Mouse (Mus musculus) adrenal gland, adult 8-10 months (tissue): ENCODE data around the gene Fam243. TPM values are rescaled to one million over a fixed set of nuclear protein-coding genes. Genes with fewer than 3 reads are reported as not detected.
A peak's percentile ranks its signal among the peaks of the same experiment; 100 is the strongest.

Experiments used
- DNase-seq: peaks from one replicate; pipeline ENCODE4 v3.0.0; 2022
- total RNA-seq, 4 experiments: library from RNA; stranded (reverse); gene quantifications; 2 replicates each; pipeline ENCODE4 v1.2.4; 2022

The Fam243 gene
- under 1 TPM in 1 of 4 experiments, not detected in 3; 0.13 TPM for total RNA-seq

DNA sequence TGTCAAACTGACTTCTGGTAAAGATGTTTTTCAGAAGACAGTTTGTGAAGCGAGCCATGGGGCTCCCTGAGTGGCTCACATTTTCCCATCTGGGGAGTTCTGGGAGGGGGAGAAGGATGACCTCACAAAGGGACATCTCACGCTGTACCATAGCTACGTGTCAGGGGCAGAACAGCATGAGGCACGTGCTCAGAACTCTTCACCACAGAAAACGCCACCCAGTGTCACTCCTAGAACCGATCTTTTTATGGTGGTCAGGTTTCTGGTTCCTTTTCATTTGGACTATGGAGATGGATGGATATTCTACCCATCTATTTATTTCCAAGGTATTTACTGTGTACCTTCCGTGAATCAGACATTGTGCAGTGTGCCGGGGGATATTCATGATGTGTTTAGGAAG, at the start of gene Fam243:
Gene Fam243 (minus strand): TSS at position 101 of the 400 bp plus-strand sequence.
- no peak for DNase-seq

DNA sequence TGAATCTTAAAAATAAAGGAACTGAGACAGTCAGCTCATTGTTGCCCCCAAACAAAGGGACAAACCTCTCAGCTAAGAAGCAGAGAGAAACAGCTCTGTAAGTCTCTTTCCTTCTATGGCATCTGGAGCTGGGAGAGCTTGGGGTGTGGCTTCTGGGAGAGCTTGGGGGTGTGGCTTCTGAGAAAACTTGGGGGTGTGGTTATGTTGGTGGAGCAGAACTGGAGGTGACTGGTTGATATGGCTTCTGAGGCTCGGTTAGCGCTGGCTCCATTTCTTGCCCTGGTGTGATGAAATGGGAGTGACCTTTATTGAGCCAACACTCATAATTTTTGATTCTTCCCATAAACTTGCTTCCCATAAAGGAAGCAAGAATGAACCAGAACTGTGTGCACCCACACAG, 48.0 kb upstream of the Fam243 start:
- no peak for DNase-seq

DNA sequence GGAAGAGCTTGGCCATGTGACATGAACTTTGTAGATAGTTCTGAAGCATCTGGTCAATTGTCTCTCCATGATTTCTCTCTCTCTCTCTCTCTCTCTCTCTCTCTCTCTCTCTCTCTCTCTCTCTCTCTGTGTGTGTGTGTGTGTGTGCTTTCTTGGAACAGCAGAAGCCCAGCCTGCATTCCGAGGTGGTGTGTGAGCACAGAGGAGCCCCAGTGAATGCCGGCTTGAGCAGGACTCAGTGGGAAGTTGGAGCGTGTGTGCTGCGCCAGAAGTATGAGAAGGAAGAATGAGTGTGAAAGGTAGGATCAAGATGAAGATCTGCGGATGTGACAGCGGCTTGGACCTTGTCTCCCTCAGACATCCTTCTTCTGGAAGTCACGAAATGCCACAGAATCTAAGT, 44.2 kb upstream of the Fam243 start:
- no peak for DNase-seq

DNA sequence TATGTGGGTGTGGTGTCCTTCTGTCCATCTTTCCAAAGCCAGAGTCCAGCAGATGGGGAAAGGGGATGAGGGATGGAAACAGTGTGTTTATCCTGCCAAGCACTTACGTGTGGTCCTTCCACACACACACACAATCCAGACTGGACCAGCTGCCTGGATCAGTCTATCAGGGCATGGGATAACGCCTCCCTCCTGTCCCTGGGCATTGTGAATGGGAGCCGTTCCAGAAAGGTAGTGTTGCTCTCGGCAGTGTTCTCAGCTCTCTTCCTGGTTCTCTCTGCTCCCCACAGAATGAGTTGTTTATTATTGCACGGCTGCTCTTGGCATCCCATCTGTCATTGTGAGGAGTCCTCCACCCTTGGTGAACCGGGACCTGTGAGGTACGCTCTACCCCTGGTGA, 39.5 kb upstream of the Fam243 start:
- DNase-seq, result no peak

DNA sequence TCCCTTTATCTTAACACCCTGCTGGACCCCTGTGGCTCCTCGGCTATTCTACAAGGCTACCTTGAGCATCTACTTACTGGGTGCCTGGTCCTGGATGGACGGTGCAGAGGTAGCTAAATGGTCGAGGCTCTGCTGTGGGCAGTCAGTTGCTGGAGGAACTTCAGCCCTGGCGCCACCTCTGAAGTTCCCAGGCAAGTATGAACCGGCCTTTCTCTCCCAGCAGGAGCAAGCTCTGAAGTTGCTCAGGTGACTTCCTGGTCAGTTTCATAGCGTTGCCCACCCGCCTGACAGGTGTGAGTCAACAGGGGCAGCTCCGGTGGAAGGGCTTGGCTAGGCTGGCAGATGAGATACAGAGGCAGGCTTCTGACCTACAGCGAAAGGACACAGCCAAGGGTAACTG, 38.0 kb upstream of the Fam243 start, which contains the start of gene Kcne1:
Gene Kcne1 (minus strand): TSS at position 240 of the 400 bp plus-strand sequence.
- no peak for DNase-seq

DNA sequence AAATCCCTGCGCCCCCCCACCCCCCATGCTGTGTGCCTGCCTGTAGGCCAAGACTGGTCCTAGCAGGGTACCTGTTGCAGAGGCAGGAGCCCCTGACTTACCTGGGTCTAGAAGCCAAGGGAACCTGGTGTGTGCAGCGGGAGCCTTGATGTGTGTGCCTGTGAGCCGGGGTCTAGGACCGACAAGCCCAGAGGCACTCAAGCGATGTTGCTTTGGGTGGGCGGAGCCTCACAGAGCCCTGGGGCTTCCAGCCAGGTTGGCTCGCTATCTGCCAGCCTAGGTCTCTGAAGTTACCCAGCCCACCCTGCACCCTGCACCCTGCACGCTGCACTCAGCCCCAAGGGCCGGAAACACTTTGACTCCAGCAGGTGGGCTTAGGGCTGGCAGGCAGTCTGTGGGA, 37.5 kb upstream of the Fam243 start:
- no peak for DNase-seq

DNA sequence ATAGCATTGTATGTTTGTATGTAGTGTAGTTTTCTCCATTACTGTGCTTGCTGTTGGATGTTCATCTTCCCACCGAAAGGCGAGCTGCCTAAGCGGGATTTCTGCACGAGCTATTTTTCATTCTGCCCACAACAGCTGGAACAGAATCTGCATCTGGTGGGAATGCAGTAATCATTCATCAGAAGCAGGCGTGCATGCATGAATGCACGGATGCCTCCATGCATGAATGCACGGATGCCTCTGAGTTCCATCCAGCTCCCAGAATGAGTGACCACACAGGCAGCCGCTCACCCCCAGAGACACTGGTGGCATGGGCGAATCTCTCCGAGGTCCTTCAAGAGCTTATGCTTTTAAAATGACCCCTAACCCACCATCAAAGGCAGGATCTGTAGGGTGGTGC, 36.3 kb upstream of the Fam243 start:
- no peak for DNase-seq

DNA sequence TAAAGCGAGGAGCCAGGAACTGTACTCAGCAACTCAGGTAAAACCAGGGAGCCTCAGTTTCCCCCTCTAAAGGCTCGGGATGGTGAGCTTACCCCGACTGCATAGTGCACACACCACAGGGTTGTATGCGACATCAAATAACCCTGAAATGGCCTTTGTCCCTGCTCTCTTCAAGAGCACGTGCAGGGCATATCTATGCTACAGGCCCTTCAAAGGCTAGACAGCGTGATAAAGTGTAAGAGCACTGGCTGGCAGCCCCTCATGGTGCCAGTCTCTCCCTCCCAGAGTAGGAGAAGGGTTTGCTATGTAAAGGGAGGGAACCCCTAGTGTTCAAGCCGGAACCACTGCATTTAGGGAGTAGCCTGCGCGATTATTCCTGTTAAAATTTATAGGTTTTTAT, 35.8 kb upstream of the Fam243 start:
- no peak for DNase-seq

DNA sequence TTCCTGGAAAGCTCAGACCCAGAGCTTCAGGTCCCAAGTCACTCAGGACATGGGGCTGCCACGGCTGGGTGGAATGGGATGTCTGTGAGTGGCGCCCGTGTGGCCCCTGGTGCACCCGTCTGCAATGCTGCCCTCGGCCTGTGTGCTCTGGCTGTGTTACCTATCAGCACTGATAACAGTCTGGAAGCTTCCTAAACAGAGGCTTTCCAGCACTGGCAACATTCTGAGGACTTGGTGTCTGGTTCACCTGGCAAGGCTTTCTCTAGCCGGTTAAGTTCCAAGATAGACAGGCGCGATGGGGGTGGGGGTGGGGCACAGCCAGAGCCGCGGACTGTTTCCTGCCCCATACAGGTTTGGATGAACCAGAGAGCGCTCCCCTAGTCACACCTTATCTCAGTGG, 34.7 kb upstream of the Fam243 start:
- no peak for DNase-seq

DNA sequence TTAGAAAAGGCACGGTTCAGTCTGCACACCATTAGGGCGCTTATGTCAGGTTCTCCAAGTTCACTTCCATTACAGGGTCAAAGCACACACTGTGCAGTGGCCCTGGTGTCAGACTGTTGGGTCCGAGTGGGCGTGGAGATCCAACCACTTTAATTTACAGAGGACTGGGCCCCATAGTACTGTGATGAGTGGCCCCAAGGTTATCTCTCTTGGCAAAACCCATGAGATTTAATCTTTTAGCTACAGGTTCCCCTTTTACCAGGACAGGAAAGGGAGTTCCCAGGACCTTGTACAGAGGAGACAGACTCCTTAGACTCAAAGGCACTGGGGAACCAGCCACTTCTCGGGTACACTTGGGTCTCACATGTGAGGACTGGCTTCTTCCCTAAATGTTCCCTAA, 34.1 kb upstream of the Fam243 start:
- no peak for DNase-seq

DNA sequence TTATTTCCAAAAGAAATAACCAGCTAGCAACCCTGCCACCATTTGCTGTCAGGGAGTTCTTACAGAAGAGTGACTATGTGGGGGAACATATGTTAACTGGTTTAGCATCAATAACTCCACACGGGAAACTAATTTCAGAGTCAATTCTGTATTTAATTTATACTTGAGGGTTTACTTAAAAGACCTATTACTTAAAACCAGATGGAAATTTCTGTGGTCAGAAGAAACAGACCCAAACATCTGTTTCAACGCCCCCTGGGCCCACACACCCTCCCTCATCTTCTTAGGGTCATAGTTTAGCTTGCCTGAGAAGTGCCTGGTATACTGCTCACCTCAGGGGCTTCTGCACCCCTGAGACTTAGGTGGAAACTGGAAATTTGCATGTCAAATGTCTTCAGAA, 32.7 kb upstream of the Fam243 start:
- no peak for DNase-seq

DNA sequence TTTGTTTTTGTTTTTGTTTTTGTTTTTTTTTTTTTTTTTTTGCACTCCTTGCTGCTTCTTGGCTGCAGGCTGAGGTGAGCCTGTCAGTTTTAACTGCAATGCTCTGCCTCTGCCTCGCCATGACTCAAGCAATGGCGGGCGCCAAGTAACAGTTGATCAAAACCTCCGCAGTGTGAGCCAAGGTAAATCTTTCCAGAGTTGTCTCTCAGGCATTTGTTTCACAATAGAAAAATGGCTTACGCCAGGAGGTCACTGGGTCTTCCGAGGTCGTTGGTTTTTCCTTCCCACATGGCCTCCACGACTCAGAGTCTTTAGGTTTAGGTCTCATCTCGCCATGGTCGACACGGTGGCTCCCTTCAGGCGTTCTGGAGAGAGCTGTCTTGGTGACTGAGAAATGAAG, 32.1 kb upstream of the Fam243 start:
- DNase-seq, result no peak

DNA sequence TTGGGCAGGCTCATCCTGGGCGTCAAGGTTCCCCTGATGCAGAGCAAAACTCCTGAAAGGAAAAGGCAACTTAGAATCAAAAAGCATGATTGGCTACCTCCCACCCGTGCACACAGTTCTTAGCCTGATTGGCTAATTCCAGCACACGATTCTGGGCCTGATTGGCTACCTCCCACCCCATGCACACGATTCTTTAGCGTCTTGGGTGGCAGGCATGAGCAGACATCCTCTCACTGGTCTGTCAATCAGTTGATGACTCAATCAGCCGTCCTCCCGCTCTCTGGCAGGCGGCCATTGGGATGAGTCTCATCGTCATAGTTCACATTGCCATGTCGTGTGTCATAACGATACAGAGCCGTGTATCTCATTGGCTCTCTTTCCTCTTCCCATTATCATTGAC, 27.7 kb upstream of the Fam243 start:
- DNase-seq, result peak; percentile 90

DNA sequence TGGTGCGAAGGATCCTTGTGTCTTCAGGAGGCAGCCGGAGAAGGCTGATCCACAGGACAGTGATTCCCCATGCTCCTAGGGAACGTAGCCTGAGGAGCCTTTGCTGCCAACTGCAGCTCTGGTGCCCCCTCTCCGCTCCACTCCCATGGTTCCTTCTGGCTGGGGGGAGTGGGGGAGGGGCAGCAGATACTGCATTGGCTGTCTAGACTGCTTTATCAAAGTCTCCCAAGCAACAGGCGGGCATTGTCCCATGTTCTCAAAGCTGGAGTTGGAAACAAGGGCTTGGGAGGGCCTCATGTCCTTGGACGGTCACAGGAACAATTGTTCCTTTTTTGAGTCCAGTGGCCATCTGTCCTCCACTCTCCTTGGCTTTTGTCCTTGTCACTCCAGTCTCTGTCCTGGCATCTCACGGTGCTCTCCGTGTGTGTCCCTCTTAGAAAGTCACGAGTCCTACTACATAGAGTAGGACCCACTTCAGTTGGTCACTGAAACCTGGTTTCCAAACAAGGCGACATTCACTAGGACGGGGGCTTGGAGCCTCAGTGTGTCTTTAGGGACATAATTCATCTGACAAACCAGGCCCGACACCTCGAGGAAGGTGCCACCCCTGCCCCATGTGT, 25.2 kb upstream of the Fam243 start:
- DNase-seq, result no peak

DNA sequence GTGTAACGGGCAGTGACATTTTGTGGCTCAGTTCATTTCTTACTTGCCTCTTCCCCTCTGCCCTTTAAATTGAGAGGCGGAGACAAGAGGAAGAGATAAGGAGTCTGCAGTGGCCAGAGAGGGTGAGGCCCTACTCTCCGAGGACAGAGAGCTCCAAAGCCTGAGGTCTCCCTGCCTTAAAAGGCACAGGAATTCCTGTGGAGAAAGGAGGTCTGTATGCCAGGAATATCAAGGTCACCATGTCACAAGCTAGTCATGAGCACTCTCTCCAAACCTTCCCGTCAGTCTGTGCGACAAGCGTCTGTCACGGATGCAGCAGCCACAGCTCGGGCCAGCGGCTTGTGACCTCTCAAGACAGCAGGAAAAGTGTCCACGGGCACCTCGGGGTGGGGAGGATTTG, 23.9 kb upstream of the Fam243 start:
- DNase-seq, result peak; percentile 45

DNA sequence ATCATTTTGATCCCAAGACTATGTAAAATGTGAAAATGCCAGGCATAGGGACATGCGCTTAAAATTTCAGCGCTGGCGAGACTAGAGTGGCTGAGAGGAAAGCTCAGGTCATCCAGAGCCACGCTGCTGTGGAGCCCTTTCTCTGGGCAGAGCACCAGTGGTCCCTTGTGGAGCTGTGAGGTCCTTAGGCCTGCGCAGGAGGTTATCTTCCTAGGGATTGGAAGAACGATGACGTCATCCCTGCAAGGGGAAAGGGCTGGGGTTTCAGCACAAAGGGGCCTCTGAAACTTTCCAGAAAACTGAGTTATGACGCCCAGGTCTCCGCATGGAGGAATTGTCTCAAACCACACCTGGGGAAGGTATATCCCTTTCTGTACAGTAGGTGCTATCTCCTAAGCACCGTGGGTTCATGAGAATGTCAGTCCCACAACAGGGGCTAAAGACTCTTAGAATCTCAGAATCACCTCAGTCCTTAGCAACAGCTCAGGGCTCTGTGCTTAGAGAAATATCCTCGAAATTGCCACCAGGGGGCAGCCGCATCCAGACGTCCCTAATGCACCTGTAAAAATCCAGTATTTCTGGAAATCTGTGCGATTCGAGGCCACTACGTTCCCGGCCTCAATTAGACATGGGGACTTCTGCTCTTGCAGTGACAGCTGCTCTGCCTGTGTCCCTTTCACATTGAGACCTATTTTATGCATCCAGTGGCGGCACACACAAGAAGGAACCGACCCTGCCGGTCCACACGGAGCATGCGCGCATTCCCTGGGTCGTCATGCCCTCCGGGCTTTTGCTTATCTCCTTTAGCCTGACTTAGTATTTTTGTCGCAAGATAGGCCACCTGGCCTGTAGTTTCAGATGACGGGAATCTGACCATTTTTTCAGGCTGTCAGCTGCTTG, 19.6 kb upstream of the Fam243 start:
- DNase-seq, result no peak

DNA sequence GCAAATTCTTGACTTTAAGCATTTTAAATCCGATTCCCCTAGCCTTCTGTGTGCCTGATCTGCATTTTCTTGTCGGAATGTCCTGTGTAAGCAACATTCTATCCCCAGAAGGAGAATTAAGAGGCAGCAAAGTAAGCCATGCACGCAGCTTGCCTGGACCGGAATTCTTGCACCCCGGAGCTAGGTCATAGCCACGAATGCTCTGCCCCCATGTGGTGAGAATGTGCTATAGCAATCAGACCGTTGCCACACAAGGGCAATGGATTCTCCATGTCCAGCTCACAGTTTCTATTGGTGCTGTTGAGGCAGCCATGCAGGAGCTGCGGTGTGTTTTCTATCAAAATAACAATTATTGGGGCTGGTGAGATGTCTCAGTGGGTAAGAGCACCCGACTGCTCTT, 15.0 kb upstream of the Fam243 start:
- no peak for DNase-seq

DNA sequence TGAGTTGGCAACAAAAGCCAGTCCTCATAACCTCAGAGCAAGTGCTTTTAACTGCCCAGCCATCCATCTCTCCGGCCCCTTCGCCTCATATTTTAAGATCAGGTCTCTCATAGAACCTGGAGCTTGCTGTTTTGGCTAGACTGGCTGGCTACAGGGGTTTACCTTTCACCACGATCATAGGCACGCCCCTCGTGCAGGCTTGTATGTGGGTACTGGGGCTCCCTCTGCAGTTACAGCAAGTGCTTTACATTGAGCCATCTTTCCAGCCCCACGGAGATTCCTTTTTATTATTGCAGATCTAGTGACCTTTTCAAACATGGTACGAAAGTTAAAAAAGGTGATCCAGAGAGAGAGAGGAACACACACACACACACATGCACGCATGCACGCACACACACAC, 13.4 kb upstream of the Fam243 start:
- no peak for DNase-seq

DNA sequence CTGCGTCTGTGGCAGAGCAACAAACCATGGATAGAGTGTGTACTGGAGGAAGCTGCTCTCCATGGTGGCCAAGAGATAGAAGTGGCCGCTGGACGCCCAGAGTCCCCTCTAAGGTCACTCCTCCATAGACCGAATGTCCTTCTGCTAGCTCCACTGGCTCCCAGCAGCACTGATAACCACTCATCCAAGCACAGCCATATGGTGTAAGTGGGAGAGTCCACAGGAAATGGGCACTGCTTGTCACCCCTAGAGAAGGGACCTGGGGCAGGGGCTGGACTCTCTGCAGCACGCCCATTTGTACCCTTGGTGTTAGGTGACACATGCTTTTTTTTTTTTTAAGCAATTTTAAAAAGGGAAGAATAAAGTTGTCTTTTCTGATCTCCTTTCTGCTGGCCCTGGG, 9.7 kb upstream of the Fam243 start:
- no peak for DNase-seq

DNA sequence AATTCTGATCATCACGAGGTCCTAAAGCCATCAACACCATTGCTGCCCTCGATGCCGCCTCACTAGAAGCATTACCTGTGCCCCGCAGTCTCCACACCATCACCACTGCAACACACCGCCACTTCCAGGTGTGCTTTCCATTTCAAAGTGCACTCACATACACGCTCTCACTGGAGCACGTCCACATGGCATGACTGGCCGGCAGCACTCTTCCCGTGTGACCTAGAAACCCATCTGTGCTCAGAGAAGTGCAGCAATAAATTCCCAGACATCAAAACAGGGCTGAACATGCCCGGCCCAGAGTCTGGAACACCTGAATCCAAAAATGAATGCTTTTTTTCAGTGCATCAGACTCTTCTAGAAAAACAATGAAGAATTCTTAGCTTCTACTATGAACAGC, 6.7 kb upstream of the Fam243 start:
- DNase-seq, result no peak

DNA sequence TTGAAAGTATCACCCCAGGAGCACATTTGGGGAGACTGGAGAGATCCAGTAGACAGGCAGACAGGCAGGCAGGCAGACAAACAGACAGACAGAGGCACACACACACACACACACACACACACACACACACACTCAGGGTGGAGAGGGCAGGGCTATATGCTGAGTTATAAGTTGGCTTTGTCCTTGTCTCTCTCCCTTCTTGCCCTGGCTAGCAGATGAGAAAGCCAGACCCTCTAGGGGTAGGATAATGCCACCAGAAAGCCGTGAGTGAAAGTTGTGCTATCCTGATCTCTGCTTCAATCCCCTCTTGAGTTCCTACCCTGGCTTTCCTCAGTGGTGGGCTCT, 3.8 kb upstream of the Fam243 start:
- DNase-seq, result no peak

DNA sequence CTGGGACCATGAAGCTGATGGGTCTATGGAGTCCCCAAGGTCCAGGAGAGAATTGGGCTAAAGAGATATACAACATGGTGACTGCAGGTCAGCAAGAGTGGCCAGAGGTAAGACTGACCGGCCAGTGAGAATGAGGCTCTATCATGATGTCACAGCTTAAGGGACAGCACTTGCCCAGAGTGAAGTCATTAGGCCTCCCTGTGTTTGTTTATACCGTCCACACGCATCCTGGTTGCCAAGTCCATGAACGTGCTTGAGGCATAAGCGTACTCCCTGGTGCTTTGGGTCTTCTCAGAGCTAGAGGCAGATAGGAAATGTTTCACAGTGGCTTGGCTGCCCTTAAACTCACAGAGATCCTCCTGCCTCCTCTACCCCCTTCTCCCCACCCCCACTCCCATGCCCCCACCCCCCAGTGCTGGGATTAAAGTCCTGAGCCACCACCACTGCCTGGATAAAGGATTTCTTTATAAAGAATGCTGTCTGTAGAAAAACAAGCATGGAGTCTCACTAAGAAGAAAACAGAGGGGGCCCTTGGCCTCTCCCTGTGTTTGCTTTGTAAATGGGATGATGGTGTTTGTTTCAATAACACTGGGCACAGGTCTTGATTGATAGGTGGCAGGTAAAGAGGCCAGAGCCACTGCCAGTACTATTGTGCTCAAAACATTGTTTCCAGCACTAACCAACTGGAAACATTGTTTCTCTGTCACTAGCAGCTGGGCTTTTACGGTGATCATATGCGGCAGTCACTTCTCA, 3.2 kb upstream of the Fam243 start:
- DNase-seq, result no peak

DNA sequence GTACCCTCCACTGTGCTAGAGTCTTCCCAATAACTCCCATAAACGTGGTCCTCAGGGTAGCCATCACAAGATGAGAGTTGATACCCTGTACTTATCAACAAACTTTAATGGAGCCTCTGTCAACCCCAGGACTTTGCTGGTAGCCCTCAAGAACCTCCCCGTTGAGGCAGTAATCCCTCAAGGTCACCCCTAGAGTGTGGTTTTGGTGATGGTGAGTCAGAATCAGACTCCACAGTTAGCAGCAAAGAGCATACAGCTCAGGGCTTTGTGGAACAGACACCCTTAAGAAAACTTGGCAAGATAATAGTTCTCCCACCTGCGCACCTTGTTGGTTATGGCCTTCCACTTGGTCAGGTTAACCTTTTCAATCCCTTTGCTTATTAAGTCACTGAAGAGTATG, 880 bp downstream of the Fam243 start:
- no peak for DNase-seq
